ENCODE assay signal across 10 mouse cellular contexts in genomic region chr4:13093234-13093899, GRCm38 (mm10).
DNase-seq lines count a peak whose midpoint lies in the region; ATAC-seq and TF ChIP-seq lines count a peak whose summit lies in the region.
"Had no signal": no experiment of that assay in that cellular context is flagged by ENCODE, and none has a peak within 500 bp of the region (broad histone marks: within the 10 kb centered on the region; RNA-seq: fewer than 3 reads in every experiment).

No protein-coding gene starts in this region.

- no peak overlapping the region for H3K9ac ChIP-seq in heart, embryonic 13.5 days
- H3K9ac ChIP-seq in heart, adult 2 months (ENCODE audit: low read depth, low read length): no peak overlapping the region
- no peak overlapping the region for H3K9ac ChIP-seq in limb, embryonic 11.5 days (ENCODE audit: low read length)
- no peak overlapping the region for H3K9ac ChIP-seq in liver, embryonic 11.5 days (ENCODE audit: low read depth, low read length)

- peaks cover 27% of the 10 kb centered on the region for H3K4me1 ChIP-seq in heart, embryonic 13.5 days
- H3K4me1 ChIP-seq in heart, adult 2 months (ENCODE audit: control insufficient read depth, insufficient read depth, low read length): no peaks in the 10 kb centered on the region
- peaks cover 3% of the 10 kb centered on the region for H3K4me1 ChIP-seq in limb, embryonic 11.5 days (ENCODE audit: control insufficient read depth, insufficient read depth, low read length)
- H3K4me1 ChIP-seq in liver, embryonic 11.5 days (replicated peaks; ENCODE audit: control insufficient read depth, insufficient read depth, low read length): no peaks in the 10 kb centered on the region

- no peak for TF ChIP-seq CTCF in heart, adult 2 months (IDR thresholded peaks at IDR 0.05)

- no peaks in the 10 kb centered on the region for H3K79me2 ChIP-seq in heart, adult 2 months (replicated peaks; ENCODE audit: control insufficient read depth, insufficient read depth, low read length)

- no peak for ATAC-seq in heart, embryonic 13.5 days (ENCODE audit: extremely low read depth, insufficient number of reproducible peaks, low FRiP score, low TSS enrichment)
- ATAC-seq in limb, embryonic 11.5 days (ENCODE audit: insufficient number of reproducible peaks, low FRiP score, low TSS enrichment, low read depth): peak; percentile 93
- no peak for ATAC-seq in liver, embryonic 11.5 days (replicated peaks; ENCODE audit: low FRiP score)
- ATAC-seq: CD4-positive, CD25-positive, alpha-beta regulatory T cell, adult 4 months had no signal

- no peak for DNase-seq in heart, adult 2 months
- peak; percentile 23 for DNase-seq in ES-CJ7 (ENCODE audit: low read depth, low spot score)
- DNase-seq in embryo, embryonic 9.5 days (ENCODE audit: extremely low spot score): peak; percentile 63
- DNase-seq in limb, embryonic 11.5 days (ENCODE audit: low spot score): peak; percentile 90
- DNase-seq in layer of hippocampus, adult 8-10 months (ENCODE audit: low spot score in 2 of 2): no peak
- DNase-seq in spleen, postnatal 10 days (ENCODE audit: low spot score in 2 of 2): no peak
- no peak for DNase-seq in liver, embryonic 11.5 days (ENCODE audit: low spot score)
- DNase-seq: cerebellum, adult 11-12 months had no signal

- no peaks in the 10 kb centered on the region for H3K27me3 ChIP-seq in heart, embryonic 13.5 days (replicated peaks)
- H3K27me3 ChIP-seq in heart, adult 2 months (ENCODE audit: control insufficient read depth, insufficient read depth, low read length): no peaks in the 10 kb centered on the region
- no peaks in the 10 kb centered on the region for H3K27me3 ChIP-seq in limb, embryonic 11.5 days (ENCODE audit: control insufficient read depth, insufficient read depth, low read length)
- no peaks in the 10 kb centered on the region for H3K27me3 ChIP-seq in liver, embryonic 11.5 days (replicated peaks; ENCODE audit: control insufficient read depth, insufficient read depth, low read length)

- 29% methylated on average over 8 of the region's 8 CpGs for WGBS in heart, embryonic 13.5 days
- 37% methylated on average over 8 of the region's 8 CpGs for WGBS in heart, adult 2 months
- WGBS in limb, embryonic 11.5 days: 18% methylated on average over 8 of the region's 8 CpGs
- 55% methylated on average over 8 of the region's 8 CpGs for WGBS in liver, embryonic 11.5 days

- intact Hi-C loops in heart, adult 2 months (cut with DNase I): loop anchor here (10.0 kb wide), 1 partner anchor 1341 kb away; no protein-coding TSS in a partner anchor

- no peaks in the 10 kb centered on the region for H3K9me3 ChIP-seq in heart, embryonic 13.5 days
- no peaks in the 10 kb centered on the region for H3K9me3 ChIP-seq in limb, embryonic 11.5 days (ENCODE audit: control insufficient read depth, low read length)
- H3K9me3 ChIP-seq in liver, embryonic 11.5 days (ENCODE audit: control insufficient read depth, low read length): no peaks in the 10 kb centered on the region

- TF ChIP-seq POLR2A in heart, adult 2 months (IDR thresholded peaks at IDR 0.05; ENCODE audit: insufficient read depth, low read depth, low read length): no peak

- no peaks in the 10 kb centered on the region for H3K36me3 ChIP-seq in heart, embryonic 13.5 days
- no peaks in the 10 kb centered on the region for H3K36me3 ChIP-seq in heart, adult 2 months (ENCODE audit: control insufficient read depth, insufficient read depth, low read length)
- no peaks in the 10 kb centered on the region for H3K36me3 ChIP-seq in limb, embryonic 11.5 days (ENCODE audit: control insufficient read depth, insufficient read depth, low read length)
- no peaks in the 10 kb centered on the region for H3K36me3 ChIP-seq in liver, embryonic 11.5 days (ENCODE audit: control insufficient read depth, insufficient read depth, low read length)

- H3K4me2 ChIP-seq in heart, embryonic 13.5 days: peak overlapping the region; percentile 19
- H3K4me2 ChIP-seq in limb, embryonic 11.5 days (ENCODE audit: low read depth, severe bottlenecking): no peak overlapping the region
- H3K4me2 ChIP-seq in liver, embryonic 11.5 days: no peak overlapping the region

- no peak overlapping the region for H3K4me3 ChIP-seq in heart, embryonic 13.5 days
- no peak overlapping the region for H3K4me3 ChIP-seq in heart, adult 2 months
- no peak overlapping the region for H3K4me3 ChIP-seq in limb, embryonic 11.5 days (ENCODE audit: low read depth, low read length)
- no peak overlapping the region for H3K4me3 ChIP-seq in liver, embryonic 11.5 days (ENCODE audit: low read depth, low read length)

- peak overlapping the region; percentile 72 for H3K27ac ChIP-seq in heart, embryonic 13.5 days (replicated peaks)
- H3K27ac ChIP-seq in heart, adult 2 months: no peak overlapping the region
- H3K27ac ChIP-seq in limb, embryonic 11.5 days (replicated peaks; ENCODE audit: low read depth, low read length): peak overlapping the region; percentile 68
- no peak overlapping the region for H3K27ac ChIP-seq in liver, embryonic 11.5 days (ENCODE audit: low read depth, low read length)

- no peak for TF ChIP-seq EP300 in heart, adult 2 months (IDR thresholded peaks at IDR 0.05; ENCODE audit: insufficient read depth, low read depth, low read length)

Comparison
In these comparisons a context has a peak if more than half of its experiments do, and no peak if none do; other contexts are left out.
1. H3K27ac ChIP-seq: peak in heart, embryonic 13.5 days (single experiment) and limb, embryonic 11.5 days (single experiment); none in heart, adult 2 months (single experiment) and liver, embryonic 11.5 days (single experiment).
2. DNase-seq: peak in ES-CJ7 (single experiment), embryo, embryonic 9.5 days (single experiment) and limb, embryonic 11.5 days (single experiment); none in heart, adult 2 months (0 of 2), layer of hippocampus, adult 8-10 months (0 of 2), spleen, postnatal 10 days (0 of 2) and liver, embryonic 11.5 days (single experiment).